Mouse (Mus musculus): ENCODE measurements around the gene Lrfn5.

- TF ChIP-seq POLR2A (IDR thresholded peaks at IDR 0.05; ENCODE audit: borderline replicate concordance, control insufficient read depth, low read depth, low read length) (no peak), CTCF (IDR thresholded peaks at IDR 0.05; ENCODE audit: control insufficient read depth, insufficient read depth, low read length) (no peak)
Observed at GRCm38 (mm10) chr12:61654380-61654779, 131.4 kb downstream of the Lrfn5 start.
